Mouse (Mus musculus): ENCODE measurements around the gene Fezf2.

GRCm38 (mm10) chr14:12300677-12301076, 47.3 kb downstream of the Fezf2 start:
- no peak for TF ChIP-seq CTCF (IDR thresholded peaks at IDR 0.05; ENCODE audit: low read depth, low read length)
- no peak for TF ChIP-seq EP300 (IDR thresholded peaks at IDR 0.05; ENCODE audit: insufficient read depth, low read depth, low read length)
